Mouse (Mus musculus): ENCODE measurements around the gene Exoc3l2.

GRCm38 (mm10) chr7:19458072-19458486 lies 5.1 kb upstream of the Exoc3l2 start:
- TF ChIP-seq CTCF (IDR thresholded peaks at IDR 0.05; ENCODE audit: extremely low read depth, insufficient read depth, insufficient read length, insufficient replicate concordance) = peak; percentile 11; the same call in 1 of the 2 replicates
- TF ChIP-seq POLR2A (IDR thresholded peaks at IDR 0.05; ENCODE audit: low read depth, low read length) = no peak
